Mouse (Mus musculus): ENCODE results near the gene Il27. TPM values are rescaled to one million over a fixed set of nuclear protein-coding genes. Genes with fewer than 3 reads are reported as not detected.
"Not testable (repeated sequence)": the region's sequence is repeated elsewhere in the genome, so short reads cannot be mapped to it uniquely, and the experiment has no call there.

The Il27 gene
- 8.3 to 10.4 TPM (median 9.8 TPM) in 3 replicates for total RNA-seq (2017)

DNA sequence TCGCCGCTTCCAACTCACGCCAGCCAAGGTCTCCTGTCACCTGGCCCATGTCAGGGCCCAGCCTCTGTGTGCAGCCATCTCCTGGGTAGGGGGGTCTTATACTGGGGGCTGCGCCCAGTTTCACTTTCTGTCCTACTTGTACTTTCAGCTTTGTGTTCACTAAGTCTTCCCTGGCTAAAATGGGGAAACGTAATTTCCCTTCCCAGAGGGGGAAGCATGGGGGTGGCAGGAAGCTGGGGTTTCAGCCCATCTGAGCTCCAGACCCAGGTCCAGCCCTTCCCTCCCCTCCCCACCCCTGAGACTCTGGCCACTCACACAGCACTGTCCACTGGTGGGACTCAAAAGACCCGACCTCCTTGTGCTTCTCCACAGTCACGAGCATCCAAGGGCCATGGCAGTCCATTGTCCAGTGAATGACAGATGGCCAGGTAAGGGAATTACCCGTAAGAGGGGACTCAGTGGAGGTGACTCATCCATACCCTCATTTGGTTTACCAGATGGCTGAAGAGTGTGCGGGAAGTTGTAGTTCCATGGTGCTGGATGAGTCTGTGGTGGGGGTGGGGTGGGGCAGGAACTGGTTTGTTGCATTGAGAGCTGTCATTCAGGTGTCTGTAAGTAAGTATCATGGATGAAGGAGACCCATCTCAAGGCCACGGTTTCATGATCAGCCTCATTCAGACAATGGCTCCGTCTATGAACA is at the start of gene Il27:
Il27 (minus strand) TSS at position 80 of the 700 bp plus-strand sequence.
- no peak for ATAC-seq (replicated peaks; ENCODE audit: insufficient number of reproducible peaks, low FRiP score, low TSS enrichment, poor library complexity, severe bottlenecking)

DNA sequence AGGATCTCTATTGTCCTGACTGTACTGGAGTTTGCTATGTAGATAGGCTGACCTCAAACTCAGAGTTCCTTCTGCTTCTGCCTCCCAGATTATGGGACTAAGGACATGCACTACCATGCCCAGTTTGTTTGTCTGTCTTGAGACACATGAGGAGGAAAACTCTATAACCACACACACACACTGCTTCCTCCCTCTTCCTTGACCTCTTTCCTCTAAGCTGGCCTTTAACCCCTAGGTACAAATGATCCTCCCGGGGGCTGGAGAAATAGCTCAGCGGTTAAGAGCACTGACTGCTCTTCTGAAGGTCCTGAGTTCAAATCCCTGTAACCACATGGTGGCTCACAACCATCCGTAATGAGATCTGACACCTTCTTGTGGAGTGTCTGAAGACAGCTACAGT is 49.6 kb upstream of the Il27 start:
- ATAC-seq (replicated peaks; ENCODE audit: insufficient number of reproducible peaks, low FRiP score, low TSS enrichment, poor library complexity, severe bottlenecking) = no peak

DNA sequence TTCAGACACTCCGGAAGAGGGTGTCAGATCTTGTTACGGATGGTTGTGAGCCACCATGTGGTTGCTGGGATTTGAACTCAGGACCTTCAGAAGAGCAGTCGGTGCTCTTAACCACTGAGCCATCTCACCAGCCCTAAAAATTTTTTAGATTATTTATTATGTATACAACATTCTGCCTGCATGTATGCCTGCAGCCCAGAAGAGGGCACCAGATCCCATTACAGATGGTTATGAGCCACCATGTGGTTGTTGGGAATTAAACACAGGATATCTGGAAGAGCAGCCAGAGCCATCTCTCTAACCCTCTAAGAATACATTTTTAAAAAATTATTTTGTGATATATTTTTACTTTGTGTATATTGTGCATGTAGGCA is 48.5 kb upstream of the Il27 start:
- ATAC-seq (replicated peaks; ENCODE audit: insufficient number of reproducible peaks, low FRiP score, low TSS enrichment, poor library complexity, severe bottlenecking) = not testable (repeated sequence)

DNA sequence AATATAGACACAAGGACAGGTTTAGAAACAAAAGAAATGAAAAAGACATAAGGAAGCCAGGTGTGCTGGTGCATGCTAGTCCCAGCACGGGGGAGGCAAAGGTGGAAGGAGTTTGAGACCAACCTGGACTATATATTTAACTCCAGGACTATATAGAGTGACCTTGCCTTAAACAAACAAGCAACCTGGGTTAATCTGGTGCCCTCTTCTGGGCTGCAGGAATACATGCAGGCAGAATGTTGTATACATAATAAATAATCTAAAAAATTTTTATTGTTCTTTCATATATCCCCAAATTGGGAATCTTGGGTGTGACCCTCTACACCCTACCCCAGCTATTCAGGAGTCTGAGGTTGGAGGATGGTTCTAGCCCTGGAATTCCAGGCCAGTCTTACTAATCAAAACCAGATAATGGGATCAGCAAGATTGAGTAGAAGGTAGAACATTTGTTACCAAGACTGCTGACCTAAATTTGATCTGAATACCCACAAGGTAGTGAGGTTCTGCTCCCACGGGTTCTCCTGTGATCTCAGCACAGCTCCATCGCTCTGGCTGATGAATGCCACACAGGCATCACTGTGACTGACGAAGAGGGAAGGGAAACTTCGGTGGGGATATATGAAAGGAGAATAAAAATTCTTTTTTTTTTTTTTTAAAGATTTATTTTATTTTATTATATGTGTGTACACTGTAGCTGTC is 48.0 kb upstream of the Il27 start:
- ATAC-seq (replicated peaks; ENCODE audit: insufficient number of reproducible peaks, low FRiP score, low TSS enrichment, poor library complexity, severe bottlenecking) = 0 out of 2 replicates have a peak, but pooled peaks have one; percentile 14

DNA sequence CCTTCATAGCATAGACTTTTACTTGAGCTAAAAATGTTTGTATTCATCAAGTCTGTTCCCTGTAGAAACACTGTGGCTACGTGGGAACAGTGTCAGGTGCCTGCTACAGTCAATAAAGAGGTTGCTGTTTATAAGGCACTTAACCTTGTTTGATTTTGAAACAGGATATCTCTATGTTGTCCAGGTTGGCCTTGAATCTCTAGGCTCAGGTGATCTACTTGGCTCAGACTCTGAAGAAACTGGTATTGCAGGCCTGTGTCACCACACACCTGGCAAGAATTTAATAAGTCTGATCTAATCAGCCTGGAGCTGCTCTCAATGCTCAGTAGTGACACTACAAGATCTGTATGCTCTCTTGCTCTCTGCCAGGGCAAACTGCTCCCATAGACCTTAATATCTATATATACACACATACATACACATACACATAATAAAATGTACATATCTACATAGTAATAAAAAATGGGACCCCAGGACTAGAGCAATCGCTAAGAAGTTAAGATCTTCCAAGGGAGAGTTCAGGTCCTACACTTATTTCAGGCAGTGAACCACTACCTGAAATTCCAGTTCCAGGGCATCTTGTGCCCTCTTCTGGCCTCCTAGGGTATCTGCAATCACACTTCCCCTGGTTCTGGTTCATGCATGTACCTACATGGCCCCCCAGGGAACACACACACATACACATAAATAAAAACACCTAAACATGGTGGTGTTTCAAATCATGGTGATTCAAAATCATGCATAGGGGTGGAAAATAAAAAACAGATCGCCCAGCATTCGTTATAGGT is 42.2 kb upstream of the Il27 start:
- peak; percentile 88 for ATAC-seq (replicated peaks; ENCODE audit: insufficient number of reproducible peaks, low FRiP score, low TSS enrichment, poor library complexity, severe bottlenecking)

DNA sequence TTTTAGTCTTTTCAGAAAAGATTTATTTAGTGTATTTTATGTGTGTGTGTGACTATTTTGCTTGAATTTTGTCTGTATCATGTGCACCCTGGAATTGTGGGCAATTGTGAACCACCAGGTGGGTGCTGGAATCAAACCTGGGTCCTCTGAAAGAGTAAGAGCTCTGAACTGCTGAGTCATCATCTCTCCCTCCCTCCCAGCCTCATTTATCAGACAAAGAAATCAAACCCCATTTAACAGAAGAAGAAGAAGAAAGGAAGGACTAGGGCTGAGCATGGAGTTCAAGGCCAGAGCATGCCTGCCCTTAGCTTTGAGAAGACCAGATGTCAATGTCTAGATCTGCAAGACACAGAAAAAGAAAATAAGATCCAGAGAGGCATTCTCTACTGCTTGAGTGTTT is 40.6 kb upstream of the Il27 start:
- no peak for ATAC-seq (replicated peaks; ENCODE audit: insufficient number of reproducible peaks, low FRiP score, low TSS enrichment, poor library complexity, severe bottlenecking)

DNA sequence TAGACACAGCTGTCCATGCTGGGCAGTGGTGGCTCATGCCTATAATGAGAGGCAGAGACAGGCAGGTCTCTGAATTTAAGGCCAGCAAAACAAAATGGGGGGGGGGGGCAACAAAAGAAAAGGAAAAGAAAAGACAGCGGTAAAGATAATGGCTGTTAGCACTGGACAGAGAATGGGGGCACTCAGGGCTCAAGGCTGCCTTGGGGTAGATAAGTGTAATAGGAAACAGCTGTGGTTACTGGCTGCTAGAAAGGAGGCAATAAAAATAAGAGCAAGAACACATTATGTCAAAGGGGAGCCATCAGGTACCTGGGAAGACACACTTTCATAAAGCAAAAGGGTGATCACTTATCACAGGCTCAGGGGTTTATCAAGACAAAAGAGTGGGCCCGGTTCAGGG is 37.7 kb upstream of the Il27 start:
- no peak for ATAC-seq (replicated peaks; ENCODE audit: insufficient number of reproducible peaks, low FRiP score, low TSS enrichment, poor library complexity, severe bottlenecking)

DNA sequence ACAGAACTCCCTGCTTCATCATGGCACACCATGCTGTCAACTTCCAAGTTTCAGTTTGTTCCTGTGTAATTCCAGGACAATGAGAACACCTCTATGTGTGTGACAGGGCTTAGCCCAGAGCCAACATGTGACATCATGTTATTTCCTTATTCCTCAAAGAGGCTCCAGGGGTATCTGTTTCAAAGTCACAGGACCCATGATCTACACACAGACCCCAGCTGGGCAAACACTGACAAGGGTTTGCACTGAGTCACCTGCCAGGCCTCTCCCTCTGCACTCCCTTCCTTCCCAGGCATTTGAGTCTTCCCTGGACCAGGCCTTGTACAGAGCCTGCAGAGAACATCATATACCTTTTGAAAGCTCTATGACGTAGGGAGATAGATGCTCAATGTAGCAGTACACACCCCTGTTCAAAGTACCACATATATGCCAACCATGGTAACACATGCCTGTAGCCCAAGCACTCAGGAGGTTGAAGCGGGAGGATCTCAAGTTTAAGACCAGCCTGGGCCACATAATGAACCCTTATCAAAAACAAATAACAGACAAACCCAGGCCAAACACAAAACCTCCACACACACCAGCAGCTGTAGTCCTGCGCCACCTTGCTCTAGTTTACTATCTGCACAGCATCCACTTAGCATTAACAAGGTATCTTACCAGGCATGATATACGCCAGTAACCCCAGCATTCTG is 36.2 kb upstream of the Il27 start, which contains the start of gene Nupr1:
Nupr1 (minus strand) TSS at position 38 of the 695 bp plus-strand sequence.
- ATAC-seq (replicated peaks; ENCODE audit: insufficient number of reproducible peaks, low FRiP score, low TSS enrichment, poor library complexity, severe bottlenecking) = no peak

DNA sequence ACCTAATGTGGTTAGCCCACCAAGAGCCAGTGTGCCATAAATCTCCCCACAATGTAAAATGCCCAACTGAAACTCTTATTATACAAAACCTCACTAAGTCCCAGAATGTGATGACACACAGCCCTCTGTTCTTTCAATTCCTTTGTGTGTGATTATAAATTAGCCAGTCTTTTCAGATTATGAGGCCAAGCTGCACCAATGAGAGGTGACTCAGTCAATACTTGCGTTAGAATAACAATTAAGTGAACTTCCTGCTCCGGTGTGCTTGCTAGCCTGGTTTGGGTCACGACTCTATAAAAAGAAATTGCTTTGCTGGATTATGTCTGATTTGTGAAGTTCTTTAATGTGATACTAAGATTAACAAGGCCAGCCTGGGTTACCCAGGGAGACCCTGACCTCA is 35.2 kb upstream of the Il27 start:
- peak; percentile 55; the same call in 1 of the 2 replicates for ATAC-seq (replicated peaks; ENCODE audit: insufficient number of reproducible peaks, low FRiP score, low TSS enrichment, poor library complexity, severe bottlenecking)

DNA sequence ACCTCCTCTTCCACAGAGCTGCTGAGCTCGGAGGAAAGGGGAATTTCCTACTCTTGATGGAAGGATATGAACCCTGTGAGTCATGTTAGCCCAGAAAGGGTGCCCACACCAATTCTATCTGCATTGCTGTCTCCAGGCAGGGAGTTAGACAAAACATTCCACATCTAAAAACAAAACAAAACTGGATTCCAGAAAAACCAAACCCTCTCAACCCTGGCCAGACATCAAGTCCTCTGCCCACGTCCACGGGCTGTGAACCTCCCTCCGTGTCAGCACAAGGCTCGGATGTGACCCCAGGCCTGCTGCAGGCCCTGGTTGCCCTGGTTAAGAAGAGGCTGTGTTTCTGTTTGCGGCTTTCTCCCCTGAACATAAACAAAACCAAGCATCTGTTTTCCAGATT is 33.4 kb upstream of the Il27 start:
- ATAC-seq (replicated peaks; ENCODE audit: insufficient number of reproducible peaks, low FRiP score, low TSS enrichment, poor library complexity, severe bottlenecking) = no peak

DNA sequence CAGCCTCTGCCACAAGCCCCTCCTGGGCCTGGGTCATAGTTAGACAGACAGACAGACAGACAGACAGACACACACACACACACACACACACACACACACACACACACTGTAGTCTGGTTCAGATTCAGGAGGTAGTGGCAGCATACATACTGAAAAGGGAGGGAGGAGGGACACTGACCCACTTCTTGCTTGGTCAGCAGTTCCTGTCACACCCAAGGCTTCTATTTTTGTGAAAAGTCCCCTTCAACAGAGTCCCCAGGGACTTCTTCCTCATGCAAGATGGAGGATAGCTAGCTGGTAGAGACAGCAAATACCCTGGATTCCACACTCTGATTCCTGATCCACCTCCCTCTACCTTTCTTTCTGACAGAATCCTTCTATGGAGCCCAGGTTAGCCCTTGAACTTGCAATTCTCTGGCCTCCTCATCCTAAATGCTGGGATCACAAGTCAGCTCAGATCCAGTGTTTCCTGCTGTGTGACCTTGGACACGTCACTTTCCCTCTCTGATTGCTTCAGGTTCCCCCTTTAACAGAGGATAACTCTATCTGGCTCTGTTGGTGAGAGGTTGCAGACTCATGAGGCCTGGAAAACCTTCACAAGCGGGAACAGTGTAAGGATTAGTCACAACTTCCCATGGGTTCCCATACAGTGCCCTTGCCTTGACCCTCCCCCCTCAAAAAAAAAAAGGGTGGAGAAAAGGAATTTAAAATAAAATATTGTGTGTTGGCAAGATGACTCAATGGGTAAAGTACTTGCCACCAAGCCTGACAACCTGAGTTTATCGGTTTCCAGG is 31.3 kb upstream of the Il27 start:
- ATAC-seq (replicated peaks; ENCODE audit: insufficient number of reproducible peaks, low FRiP score, low TSS enrichment, poor library complexity, severe bottlenecking) = peak; percentile 54; the same call in 1 of the 2 replicates

DNA sequence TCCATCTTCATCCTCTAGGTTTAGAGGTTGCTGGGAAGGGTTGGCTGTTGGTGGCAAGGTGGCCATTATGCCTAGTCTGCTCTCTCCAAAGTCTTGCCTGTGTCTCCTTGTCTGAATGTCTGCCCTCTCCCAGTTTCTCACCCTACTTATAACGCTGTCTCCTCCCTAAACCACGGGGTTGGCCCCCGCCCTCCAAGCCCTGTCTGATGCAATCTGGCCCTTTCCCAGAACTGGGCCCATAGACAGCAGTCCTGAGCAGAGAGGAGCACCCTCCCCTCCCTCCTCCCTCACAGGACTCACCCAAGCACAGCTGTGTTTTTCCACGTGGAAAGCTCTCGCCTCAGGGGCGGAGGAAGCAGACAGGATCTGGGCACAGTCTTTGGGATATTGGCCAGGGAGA is 30.6 kb upstream of the Il27 start:
- ATAC-seq (replicated peaks; ENCODE audit: insufficient number of reproducible peaks, low FRiP score, low TSS enrichment, poor library complexity, severe bottlenecking) = peak; percentile 77

DNA sequence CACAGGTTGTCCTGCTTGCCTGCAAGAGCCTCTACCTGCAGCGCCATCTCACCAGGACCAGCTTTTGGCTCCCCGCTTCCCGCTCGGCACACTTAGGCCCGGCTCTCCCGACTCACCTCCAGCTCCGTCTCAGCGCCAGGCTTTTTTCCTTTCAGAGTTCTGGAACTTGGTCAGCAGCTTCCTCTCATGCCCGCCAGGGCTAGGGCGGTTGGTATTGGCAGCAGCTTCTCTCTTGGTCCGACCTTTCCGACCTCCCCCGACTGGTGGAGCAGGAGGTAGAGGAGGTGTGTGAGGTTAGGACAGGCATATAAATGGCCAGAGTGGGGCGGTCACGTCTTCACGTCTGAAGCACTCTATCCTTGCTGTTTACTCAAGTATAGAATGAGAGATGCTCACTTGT is 30.0 kb upstream of the Il27 start:
- ATAC-seq (replicated peaks; ENCODE audit: insufficient number of reproducible peaks, low FRiP score, low TSS enrichment, poor library complexity, severe bottlenecking) = no peak

DNA sequence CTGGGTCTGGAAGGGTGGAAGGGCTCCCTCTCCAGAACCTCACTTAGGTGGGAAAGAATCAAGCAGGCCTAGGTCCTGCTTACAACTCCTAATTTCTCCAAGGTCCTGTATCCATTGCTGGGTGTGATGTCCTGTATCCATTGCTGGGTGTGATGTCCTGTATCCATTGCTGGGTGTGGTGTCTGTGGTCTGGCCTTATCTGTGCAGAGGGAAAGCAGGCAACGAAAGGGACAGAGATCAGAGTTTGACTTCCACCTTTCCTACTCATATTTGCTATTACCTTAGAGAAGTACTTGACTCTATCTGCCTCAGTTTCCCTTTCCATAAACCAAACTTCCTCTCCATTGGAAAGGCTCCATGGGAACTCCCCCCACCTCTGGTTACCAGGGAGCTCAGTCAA is 28.6 kb upstream of the Il27 start:
- ATAC-seq (replicated peaks; ENCODE audit: insufficient number of reproducible peaks, low FRiP score, low TSS enrichment, poor library complexity, severe bottlenecking) = no peak

DNA sequence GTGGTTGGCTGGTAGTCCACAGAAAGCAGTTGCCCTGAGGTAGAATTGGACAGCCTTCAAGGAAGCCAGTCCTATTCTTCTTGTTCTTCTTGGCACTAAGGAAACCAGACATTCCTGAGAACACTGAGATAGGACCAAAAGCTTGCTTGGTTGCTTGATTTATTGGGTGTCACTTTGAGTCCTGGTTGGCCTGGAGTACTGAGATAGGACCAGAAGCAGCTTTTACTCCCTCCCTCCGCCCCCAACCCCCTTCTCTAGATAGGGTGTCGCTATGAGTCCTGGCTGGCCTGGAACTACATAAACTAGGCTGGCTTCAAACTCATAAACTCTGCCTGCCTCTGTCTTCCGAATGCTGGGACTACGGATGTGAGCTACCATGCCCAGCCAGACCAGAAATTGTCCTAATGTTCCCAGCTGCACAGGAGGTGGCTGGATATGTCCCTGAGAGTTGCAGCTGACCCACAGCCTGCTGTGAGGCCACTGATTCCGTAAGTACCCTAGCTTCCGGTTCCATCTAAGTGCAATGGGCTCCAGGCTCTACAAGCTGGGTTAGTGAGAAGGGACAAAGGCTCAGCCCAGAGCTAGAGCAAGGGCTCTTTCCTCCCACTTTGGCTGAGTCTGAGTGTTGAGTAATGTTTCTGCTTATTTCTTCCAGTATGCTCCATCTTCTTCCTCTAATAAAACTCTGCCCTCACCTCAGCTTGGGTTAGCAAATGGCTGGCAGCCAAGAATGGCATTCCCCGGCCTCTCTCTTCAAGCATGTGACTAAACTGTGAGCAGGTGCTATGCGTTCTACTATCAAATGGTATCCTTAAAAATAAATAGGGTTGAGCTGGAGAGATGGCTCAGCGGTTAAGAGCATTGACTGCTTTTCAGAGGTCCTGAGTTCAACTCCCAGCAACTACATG is 27.0 kb upstream of the Il27 start:
- ATAC-seq (replicated peaks; ENCODE audit: insufficient number of reproducible peaks, low FRiP score, low TSS enrichment, poor library complexity, severe bottlenecking) = no peak

DNA sequence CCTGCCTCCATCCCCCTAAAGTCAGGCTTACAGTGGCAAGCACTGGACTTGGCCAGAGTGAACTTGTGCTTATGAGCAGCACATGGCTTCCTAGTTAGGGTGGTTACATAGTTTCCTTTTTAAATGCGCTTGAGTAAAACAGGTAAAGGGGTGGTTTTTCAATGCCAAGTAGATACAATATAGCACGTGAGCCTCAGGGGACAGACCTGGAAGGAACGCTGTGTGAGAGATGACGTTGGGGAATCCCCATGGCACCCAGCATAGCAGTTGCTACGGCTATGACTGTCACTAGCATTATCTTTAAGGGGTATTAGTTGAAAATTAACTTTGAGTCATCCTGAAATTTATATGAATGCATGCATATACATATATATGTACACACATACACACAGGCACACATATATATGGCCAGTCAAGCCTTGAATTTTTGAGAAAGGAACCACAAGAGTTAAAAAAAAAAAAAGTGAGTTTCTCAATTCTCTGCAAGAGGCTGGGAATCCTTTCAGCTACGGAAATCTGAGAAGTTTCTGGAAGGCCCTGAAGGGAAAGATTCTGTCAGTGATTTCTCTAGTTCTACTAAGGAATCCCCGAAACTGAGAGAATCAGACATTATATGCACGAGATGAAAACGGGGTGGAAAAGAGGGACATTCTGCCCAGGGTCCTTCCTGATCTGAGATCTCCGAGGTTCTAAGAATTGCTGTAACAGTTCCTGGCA is 25.0 kb upstream of the Il27 start:
- ATAC-seq (replicated peaks; ENCODE audit: insufficient number of reproducible peaks, low FRiP score, low TSS enrichment, poor library complexity, severe bottlenecking) = no peak

DNA sequence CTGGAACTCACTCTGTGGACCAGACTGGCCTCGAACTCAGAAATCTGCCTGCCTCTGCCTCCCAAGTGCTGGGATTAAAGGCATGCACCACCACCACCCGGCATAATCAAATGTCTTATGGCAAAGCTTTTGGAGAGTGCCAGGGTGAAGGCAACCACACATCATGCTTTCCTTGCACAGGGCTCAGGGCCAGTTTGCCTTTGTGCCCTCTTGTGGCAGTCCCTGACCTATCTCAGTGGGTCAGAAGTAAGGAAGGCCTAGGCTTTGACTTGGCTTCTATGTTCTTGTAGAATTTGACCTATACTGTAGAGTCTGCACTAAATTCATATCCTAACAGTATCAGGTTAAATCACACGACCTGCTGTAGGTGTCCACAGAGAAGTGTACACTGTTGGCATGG is 22.0 kb upstream of the Il27 start:
- no peak for ATAC-seq (replicated peaks; ENCODE audit: insufficient number of reproducible peaks, low FRiP score, low TSS enrichment, poor library complexity, severe bottlenecking)

All from monocyte, adult 5-6 weeks (primary cell).